Mouse (Mus musculus): ENCODE data around the gene Pou2f1. TPM values are rescaled to one million over a fixed set of nuclear protein-coding genes. Genes with fewer than 3 reads are reported as not detected.

The Pou2f1 gene
- polyA plus RNA-seq, 1 experiment: 6.3 TPM

- H3K4me3 ChIP-seq (ENCODE audit: insufficient read depth, low read length): no peak overlapping the region
- no peak overlapping the region for H3K27ac ChIP-seq (ENCODE audit: insufficient read depth, low read length)
- H3K4me1 ChIP-seq (ENCODE audit: control insufficient read depth, insufficient read depth, low read length): no peaks in the 10 kb centered on the region
- TF ChIP-seq CTCF (IDR thresholded peaks at IDR 0.05; ENCODE audit: borderline replicate concordance, insufficient read depth, low read length) (no peak), POLR2A (IDR thresholded peaks at IDR 0.05; ENCODE audit: low read depth, low read length) (no peak)
These were observed 9.0 kb downstream of the Pou2f1 start for GRCm38 (mm10) chr1:165993270-165994156.

GRCm38 (mm10) chr1:165988536-165988935 is 13.9 kb downstream of the Pou2f1 start:
- Histone ChIP-seq H3K27ac (ENCODE audit: insufficient read depth, low read length) (no peak overlapping the region), H3K4me1 (ENCODE audit: control insufficient read depth, insufficient read depth, low read length) (no peaks in the 10 kb centered on the region), H3K4me3 (ENCODE audit: insufficient read depth, low read length) (no peak overlapping the region)
- TF ChIP-seq POLR2A (IDR thresholded peaks at IDR 0.05; ENCODE audit: low read depth, low read length): no peak
- no peak for TF ChIP-seq CTCF (IDR thresholded peaks at IDR 0.05; ENCODE audit: borderline replicate concordance, insufficient read depth, low read length)

- TF ChIP-seq CTCF (IDR thresholded peaks at IDR 0.05; ENCODE audit: borderline replicate concordance, insufficient read depth, low read length) (no peak), POLR2A (IDR thresholded peaks at IDR 0.05; ENCODE audit: low read depth, low read length) (no peak)
- H3K4me1 ChIP-seq (ENCODE audit: control insufficient read depth, insufficient read depth, low read length): no peaks in the 10 kb centered on the region
- no peak overlapping the region for H3K4me3 ChIP-seq (ENCODE audit: insufficient read depth, low read length)
- H3K27ac ChIP-seq (ENCODE audit: insufficient read depth, low read length): no peak overlapping the region
These were observed 14.4 kb downstream of the Pou2f1 start for GRCm38 (mm10) chr1:165988072-165988471.

- no peak for TF ChIP-seq POLR2A (IDR thresholded peaks at IDR 0.05; ENCODE audit: low read depth, low read length)
- TF ChIP-seq CTCF (IDR thresholded peaks at IDR 0.05; ENCODE audit: borderline replicate concordance, insufficient read depth, low read length): no peak
These were observed 16.6 kb downstream of the Pou2f1 start for GRCm38 (mm10) chr1:165985743-165986360.

GRCm38 (mm10) chr1:165985186-165985585 is 17.3 kb downstream of the Pou2f1 start:
- H3K4me3 ChIP-seq (ENCODE audit: insufficient read depth, low read length): no peak overlapping the region
- TF ChIP-seq CTCF (IDR thresholded peaks at IDR 0.05; ENCODE audit: borderline replicate concordance, insufficient read depth, low read length) (no peak), POLR2A (IDR thresholded peaks at IDR 0.05; ENCODE audit: low read depth, low read length) (no peak)
- H3K27ac ChIP-seq (ENCODE audit: insufficient read depth, low read length): no peak overlapping the region
- H3K4me1 ChIP-seq (ENCODE audit: control insufficient read depth, insufficient read depth, low read length): no peaks in the 10 kb centered on the region

More at GRCm38 (mm10) chr1:165985743-165986360, 16.6 kb downstream of the Pou2f1 start:
- Histone ChIP-seq H3K27ac (ENCODE audit: insufficient read depth, low read length) (no peak overlapping the region), H3K4me1 (ENCODE audit: control insufficient read depth, insufficient read depth, low read length) (no peaks in the 10 kb centered on the region), H3K4me3 (ENCODE audit: insufficient read depth, low read length) (no peak overlapping the region)

- Histone ChIP-seq H3K4me1 (ENCODE audit: control insufficient read depth, insufficient read depth, low read length) (no peaks in the 10 kb centered on the region), H3K27ac (ENCODE audit: insufficient read depth, low read length) (no peak overlapping the region), H3K4me3 (ENCODE audit: insufficient read depth, low read length) (no peak overlapping the region)
- TF ChIP-seq POLR2A (IDR thresholded peaks at IDR 0.05; ENCODE audit: low read depth, low read length) (no peak), CTCF (IDR thresholded peaks at IDR 0.05; ENCODE audit: borderline replicate concordance, insufficient read depth, low read length) (no peak)
These were observed 25.6 kb downstream of the Pou2f1 start for GRCm38 (mm10) chr1:165976672-165977448.

- TF ChIP-seq CTCF (IDR thresholded peaks at IDR 0.05; ENCODE audit: borderline replicate concordance, insufficient read depth, low read length) (no peak), POLR2A (IDR thresholded peaks at IDR 0.05; ENCODE audit: low read depth, low read length) (no peak)
- no peak overlapping the region for H3K4me3 ChIP-seq (ENCODE audit: insufficient read depth, low read length)
These were observed 33.3 kb downstream of the Pou2f1 start for GRCm38 (mm10) chr1:165969001-165969690.

GRCm38 (mm10) chr1:165967027-165967654 is 35.3 kb downstream of the Pou2f1 start:
- H3K4me3 ChIP-seq (ENCODE audit: insufficient read depth, low read length): no peak overlapping the region
- TF ChIP-seq CTCF (IDR thresholded peaks at IDR 0.05; ENCODE audit: borderline replicate concordance, insufficient read depth, low read length): no peak
- no peak for TF ChIP-seq POLR2A (IDR thresholded peaks at IDR 0.05; ENCODE audit: low read depth, low read length)
- H3K27ac ChIP-seq (ENCODE audit: insufficient read depth, low read length): no peak overlapping the region
- H3K4me1 ChIP-seq (ENCODE audit: control insufficient read depth, insufficient read depth, low read length): no peaks in the 10 kb centered on the region

More at GRCm38 (mm10) chr1:165969001-165969690, 33.3 kb downstream of the Pou2f1 start:
- no peaks in the 10 kb centered on the region for H3K4me1 ChIP-seq (ENCODE audit: control insufficient read depth, insufficient read depth, low read length)
- no peak overlapping the region for H3K27ac ChIP-seq (ENCODE audit: insufficient read depth, low read length)

All from embryonic fibroblast, embryonic 13.5 days (primary cell).